Mouse (Mus musculus): ENCODE results near the gene Msantd3.

The Msantd3 gene

GRCm38 (mm10) chr4:48554132-48554531 lies 14.4 kb downstream of the Msantd3 start:
- DNase-seq (ENCODE audit: low read depth, low spot score), result no peak

GRCm38 (mm10) chr4:48555729-48556128 lies 16.0 kb downstream of the Msantd3 start:
- peak; percentile 79 for DNase-seq (ENCODE audit: low read depth, low spot score)

- DNase-seq (ENCODE audit: low read depth, low spot score), result no peak
These were observed 19.9 kb downstream of the Msantd3 start for GRCm38 (mm10) chr4:48559652-48560051.

- DNase-seq (ENCODE audit: low read depth, low spot score), result no peak
These were observed 22.1 kb downstream of the Msantd3 start for GRCm38 (mm10) chr4:48561824-48562223.

GRCm38 (mm10) chr4:48564962-48565361 lies 25.2 kb downstream of the Msantd3 start:
- DNase-seq (ENCODE audit: low read depth, low spot score), result no peak

- no peak for DNase-seq (ENCODE audit: low read depth, low spot score)
These were observed 36.6 kb downstream of the Msantd3 start for GRCm38 (mm10) chr4:48576361-48576760.

GRCm38 (mm10) chr4:48577831-48578230 lies 38.1 kb downstream of the Msantd3 start:
- DNase-seq (ENCODE audit: low read depth, low spot score), result no peak

GRCm38 (mm10) chr4:48578399-48578798 lies 38.7 kb downstream of the Msantd3 start:
- peak; percentile 39 for DNase-seq (ENCODE audit: low read depth, low spot score)

GRCm38 (mm10) chr4:48579475-48580110 lies 39.9 kb downstream of the Msantd3 start:
- no peak for DNase-seq (ENCODE audit: low read depth, low spot score)

- DNase-seq (ENCODE audit: low read depth, low spot score), result no peak
These were observed 41.5 kb downstream of the Msantd3 start for GRCm38 (mm10) chr4:48581201-48581600.

- DNase-seq (ENCODE audit: low read depth, low spot score), result no peak
These were observed 42.3 kb downstream of the Msantd3 start for GRCm38 (mm10) chr4:48581993-48582392.

- no peak for DNase-seq (ENCODE audit: low read depth, low spot score)
These were observed 43.2 kb downstream of the Msantd3 start for GRCm38 (mm10) chr4:48582941-48583340.

- no peak for DNase-seq (ENCODE audit: low read depth, low spot score)
These were observed 44.9 kb downstream of the Msantd3 start, which contains the start of gene Tmeff1 for GRCm38 (mm10) chr4:48584421-48585240. Tmeff1 (plus strand) TSS chr4:48585174.

GRCm38 (mm10) chr4:48585241-48586098 lies 45.7 kb downstream of the Msantd3 start:
- DNase-seq (ENCODE audit: low read depth, low spot score), result peak; percentile 34

- peak; percentile 47 for DNase-seq (ENCODE audit: low read depth, low spot score)
These were observed 46.5 kb downstream of the Msantd3 start for GRCm38 (mm10) chr4:48586099-48586821.

- peak; percentile 53 for DNase-seq (ENCODE audit: low read depth, low spot score)
These were observed 47.8 kb downstream of the Msantd3 start for GRCm38 (mm10) chr4:48587526-48587925.

GRCm38 (mm10) chr4:48588576-48588975 lies 48.8 kb downstream of the Msantd3 start:
- no peak for DNase-seq (ENCODE audit: low read depth, low spot score)

- DNase-seq (ENCODE audit: low read depth, low spot score), result no peak
These were observed 51.1 kb downstream of the Msantd3 start for GRCm38 (mm10) chr4:48590862-48591261.

GRCm38 (mm10) chr4:48591390-48591789 lies 51.7 kb downstream of the Msantd3 start:
- no peak for DNase-seq (ENCODE audit: low read depth, low spot score)

GRCm38 (mm10) chr4:48592328-48592727 lies 52.6 kb downstream of the Msantd3 start:
- no peak for DNase-seq (ENCODE audit: low read depth, low spot score)

- no peak for DNase-seq (ENCODE audit: low read depth, low spot score)
These were observed 53.1 kb downstream of the Msantd3 start for GRCm38 (mm10) chr4:48592844-48593243.
